ENCODE assay signal across 15 mouse cellular contexts in the genomic region with DNA sequence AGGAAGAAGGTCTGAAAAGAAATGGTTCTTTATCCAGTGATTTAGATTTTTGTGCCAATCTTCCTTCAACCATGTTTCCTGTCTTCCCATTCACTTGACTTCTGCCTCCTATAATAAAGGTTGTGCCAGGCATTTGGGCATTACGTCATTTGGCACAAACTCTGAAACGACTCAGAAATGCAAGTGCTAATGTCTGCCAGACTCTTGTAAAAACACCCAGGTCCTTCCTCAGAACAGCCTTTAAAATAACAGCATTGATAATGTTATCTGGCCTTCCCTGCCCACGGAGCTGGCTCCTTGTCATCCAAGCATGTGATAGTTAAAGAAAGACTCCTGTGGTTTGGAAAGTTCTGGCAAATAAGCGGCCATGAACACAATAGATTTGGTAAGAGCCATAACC.
DNase-seq lines count a peak whose midpoint lies in the region; ATAC-seq and TF ChIP-seq lines count a peak whose summit lies in the region.
"Had no signal": no experiment of that assay in that cellular context is flagged by ENCODE, and none has a peak within 500 bp of the region (broad histone marks: within the 10 kb centered on the region; RNA-seq: fewer than 3 reads in every experiment).

No protein-coding gene starts in this region.

- DNase-seq in heart, postnatal 14 days = no peak
- no peak for DNase-seq in Patski (ENCODE audit: low read depth, low spot score)
- peak; percentile 32 for DNase-seq in cerebellum, adult 8-10 months
- peak; percentile 16 for DNase-seq in heart, postnatal 4 days
- DNase-seq in gastrocnemius, postnatal 10 days = no peak
- DNase-seq: gastrocnemius, postnatal 36 days; kidney, postnatal 25 days; spleen, adult 18-20 months had no signal

- H3K36me3 ChIP-seq in heart, embryonic 14.5 days (ENCODE audit: control insufficient read depth, insufficient read depth, low read length) = no peaks in the 10 kb centered on the region
- H3K36me3 ChIP-seq: embryonic facial prominence, embryonic 10.5 days; forebrain, embryonic 15.5 days had no signal

- 13% methylated on average over 4 of the region's 4 CpGs for WGBS in heart, embryonic 14.5 days

- in situ Hi-C loops in Patski (cut with MboI; ENCODE audit: low pct_unique_long_range_greater_than_20kb) = no loop called here

- TF ChIP-seq CTCF in Patski (IDR thresholded peaks at IDR 0.05) = no peak

- peak; percentile 55 for ATAC-seq in heart, embryonic 14.5 days (ENCODE audit: insufficient number of reproducible peaks, insufficient read depth, low FRiP score, low read depth)
- ATAC-seq in Patski = peak; percentile 52
- no peak for ATAC-seq in erythroblast, adult 5-6 weeks (replicated peaks; ENCODE audit: low FRiP score, poor library complexity, severe bottlenecking)
- ATAC-seq: forebrain, embryonic 15.5 days; hindbrain, embryonic 16.5 days had no signal

- peak overlapping the region in 1 of 2 experiments; percentile 21; a peak in 2 of 4 replicates for H3K27ac ChIP-seq in heart, embryonic 14.5 days (replicated peaks in 1 of 2; ENCODE audit: control insufficient read depth in 1 of 2, insufficient read depth in 1 of 2, low read depth in 2 of 2, low read length in 2 of 2)
- H3K27ac ChIP-seq: embryonic facial prominence, embryonic 10.5 days; forebrain, embryonic 15.5 days; macrophage had no signal

- intact Hi-C loops in heart, postnatal 14 days (cut with DNase I) = no loop called here

- CTCF ChIA-PET in Patski (lab: Charles Lee) = interaction anchor here (2.4 kb wide), 1 partner anchor 26 kb away, joined by 7 read pairs; no protein-coding TSS in a partner anchor

- peaks cover 10 to 34% of the 10 kb centered on the region in 2 experiments for H3K4me1 ChIP-seq in heart, embryonic 14.5 days (ENCODE audit: control insufficient read depth in 2 of 2, insufficient read depth in 2 of 2, low read length in 2 of 2)
- H3K4me1 ChIP-seq: embryonic facial prominence, embryonic 10.5 days had no signal

- no peaks in the 10 kb centered on the region for H3K27me3 ChIP-seq in heart, embryonic 14.5 days (ENCODE audit: control insufficient read depth, insufficient read depth, low read length)
- H3K27me3 ChIP-seq in Patski = no peaks in the 10 kb centered on the region
- H3K27me3 ChIP-seq: forebrain, embryonic 15.5 days had no signal

- no peak overlapping the region for H3K9ac ChIP-seq in heart, embryonic 14.5 days (ENCODE audit: low read length)
- H3K9ac ChIP-seq: forebrain, embryonic 15.5 days had no signal

- H3K4me2 ChIP-seq in heart, embryonic 14.5 days (ENCODE audit: low read length) = no peak overlapping the region
- H3K4me2 ChIP-seq: forebrain, embryonic 15.5 days; liver, embryonic 11.5 days had no signal

- H3K9me3 ChIP-seq in heart, embryonic 14.5 days (ENCODE audit: control insufficient read depth, low read length) = no peaks in the 10 kb centered on the region
- H3K9me3 ChIP-seq: embryonic facial prominence, embryonic 10.5 days; forebrain, embryonic 15.5 days had no signal

- no peak overlapping the region for H3K4me3 ChIP-seq in heart, embryonic 14.5 days (ENCODE audit: control insufficient read depth in 1 of 2, insufficient read depth in 1 of 2, low read depth in 1 of 2, low read length in 2 of 2)
- H3K4me3 ChIP-seq: embryonic facial prominence, embryonic 10.5 days; forebrain, embryonic 15.5 days had no signal

- POLR2A ChIA-PET in Patski (lab: Charles Lee) = no interaction called here

Comparison
In these comparisons a context has a peak if more than half of its experiments do, and no peak if none do; other contexts are left out.
1. DNase-seq: peak in cerebellum, adult 8-10 months (single experiment) and heart, postnatal 4 days (single experiment); none in heart, postnatal 14 days (0 of 2), Patski (single experiment) and gastrocnemius, postnatal 10 days (single experiment).